Mouse (Mus musculus): ENCODE measurements around the gene Imp4. TPM values are rescaled to one million over a fixed set of nuclear protein-coding genes. Genes with fewer than 3 reads are reported as not detected.

Imp4 gene
- polyA plus RNA-seq (2012) = 83.2 and 84.6 TPM in 2 replicates

DNA sequence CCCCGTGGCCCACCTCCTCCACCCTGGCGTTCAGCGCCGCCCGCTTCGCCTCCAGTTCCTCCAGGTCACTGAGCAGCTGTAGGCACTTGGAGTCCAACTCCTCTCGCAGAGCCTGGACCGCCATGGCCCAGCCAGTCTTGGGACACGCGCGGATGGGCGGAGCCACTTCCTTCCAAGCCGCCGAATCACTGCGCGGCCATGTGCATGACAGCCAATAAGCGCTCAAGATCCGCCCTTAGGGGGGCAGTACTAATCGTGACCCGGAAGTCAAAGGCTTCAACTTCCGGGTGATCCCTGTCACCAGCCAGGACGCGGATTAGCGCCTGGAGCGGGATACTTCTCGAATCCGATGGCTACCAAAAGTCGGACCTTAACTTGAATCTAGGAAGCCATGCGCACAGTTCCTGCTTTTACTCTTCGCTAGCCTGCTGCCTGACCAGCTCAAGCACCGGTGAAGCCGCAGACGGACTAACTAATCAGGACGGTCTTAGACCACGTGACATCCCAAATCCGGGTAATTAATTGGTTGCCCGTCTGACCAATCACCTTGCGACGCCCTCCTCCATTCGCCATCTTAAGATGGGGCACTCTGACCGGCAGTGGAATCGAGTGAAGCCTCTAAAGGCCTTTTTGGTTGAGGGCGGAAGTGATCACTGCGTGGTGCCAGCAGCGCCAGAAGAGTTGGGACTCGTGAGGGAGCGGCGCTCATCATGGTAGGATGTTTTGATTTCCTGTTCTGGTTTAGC lies at the start of gene Imp4, which contains the start of gene Ccdc115:
Gene Imp4, plus strand, starts transcription at position 637 of the 746 bp plus-strand sequence.
Gene Ccdc115, minus strand, starts transcription at position 458 of the 746 bp plus-strand sequence.

DNA sequence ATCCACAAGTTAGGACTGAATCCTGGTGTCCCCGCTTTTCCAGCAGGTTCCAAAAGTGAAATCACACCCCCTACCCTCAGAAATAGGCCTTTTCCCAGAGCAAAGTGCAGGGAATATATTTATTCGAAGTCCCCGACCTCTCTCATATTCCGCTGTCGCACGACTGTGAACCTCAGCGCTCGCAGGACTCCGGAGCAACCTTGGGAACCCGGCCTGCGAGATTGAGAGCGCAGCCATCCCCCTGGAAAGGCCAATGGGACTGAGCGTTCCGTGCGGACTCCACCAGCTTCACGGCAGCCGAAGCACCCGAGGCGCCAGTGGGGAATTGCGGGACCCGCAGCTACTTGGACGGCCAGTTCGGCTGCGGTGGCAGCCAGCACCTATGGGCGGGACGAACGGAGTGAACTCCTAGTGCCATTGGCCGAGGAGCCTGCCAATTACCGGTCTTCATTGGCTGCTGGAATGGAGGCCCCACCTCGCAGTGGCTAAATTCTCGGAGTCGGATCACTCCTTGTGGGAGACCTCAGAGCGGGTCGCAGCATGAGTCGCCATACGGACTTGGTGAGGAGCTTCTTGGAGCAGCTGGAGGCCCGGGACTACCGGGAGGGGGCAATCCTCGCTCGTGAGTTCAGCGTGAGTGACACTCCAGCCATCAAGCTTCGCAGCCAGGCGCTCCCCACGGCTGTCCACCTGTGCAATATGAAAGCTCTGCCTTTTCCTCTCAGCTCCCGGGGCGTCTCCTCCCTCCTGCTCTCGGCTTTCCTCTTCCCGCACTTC lies 19.8 kb downstream of the Imp4 start, which contains the start of gene Ptpn18:
Gene Ptpn18, plus strand, starts transcription at position 479 of the 777 bp plus-strand sequence.

Other genes starting within 250 kb of the Imp4 start
- 38.7 and 41.0 TPM in 2 replicates for gene Ccdc115, start 179 bp upstream of the Imp4 start, polyA plus RNA-seq (2012)
- gene Ptpn18, start 19.9 kb downstream of the Imp4 start, polyA plus RNA-seq (2012) = 675 and 693 TPM in 2 replicates
- 0.11 and 0.23 TPM in 2 replicates for gene Prss39, start 58.6 kb downstream of the Imp4 start, polyA plus RNA-seq (2012)
- gene Cfc1, start 95.8 kb downstream of the Imp4 start, polyA plus RNA-seq (2012) = 0.13 TPM in 1 of 2 replicates, not detected in the other
- not detected in 2 replicates for gene Prss40, start 121.1 kb downstream of the Imp4 start, polyA plus RNA-seq (2012)
- not detected in 2 replicates for gene Amer3, start 139.8 kb downstream of the Imp4 start, polyA plus RNA-seq (2012)

Data from megakaryocyte-erythroid progenitor cell, adult 5 weeks (primary cell).